Mouse (Mus musculus): ENCODE results near the gene Amer2.
A peak's percentile ranks its signal among the peaks of the same experiment; 100 is the strongest.

Amer2 gene

GRCm38 (mm10) chr14:60386591-60387501 lies 13.8 kb downstream of the Amer2 start:
- DNase-seq (ENCODE audit: extremely low spot score) = no peak

DNA sequence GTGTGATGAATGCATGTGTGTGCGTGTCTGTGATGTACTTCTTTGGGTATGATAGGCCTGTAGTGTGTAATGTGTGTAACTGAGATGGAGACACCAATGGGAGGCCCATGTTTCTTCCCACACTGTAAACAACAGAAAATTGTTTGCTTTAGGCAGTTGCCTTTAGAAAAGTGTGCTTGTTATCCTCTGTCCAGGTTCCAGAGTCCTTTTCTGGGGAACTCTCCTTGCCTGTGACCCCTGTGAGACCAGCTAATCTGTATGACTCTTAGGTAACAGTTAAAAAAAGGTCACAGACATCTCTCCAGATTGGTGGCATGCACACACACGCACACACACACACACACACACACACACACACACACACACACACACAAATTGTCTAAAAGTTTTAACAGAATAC lies 15.3 kb downstream of the Amer2 start:
- no peak for DNase-seq (ENCODE audit: extremely low spot score)

- no peak for DNase-seq (ENCODE audit: extremely low spot score)
These were observed 19.1 kb downstream of the Amer2 start for GRCm38 (mm10) chr14:60392202-60392601.

GRCm38 (mm10) chr14:60397321-60397720 lies 24.3 kb downstream of the Amer2 start:
- DNase-seq (ENCODE audit: extremely low spot score) = no peak

- DNase-seq (ENCODE audit: extremely low spot score) = peak; percentile 22
These were observed 25.8 kb downstream of the Amer2 start for GRCm38 (mm10) chr14:60398861-60399260.

DNA sequence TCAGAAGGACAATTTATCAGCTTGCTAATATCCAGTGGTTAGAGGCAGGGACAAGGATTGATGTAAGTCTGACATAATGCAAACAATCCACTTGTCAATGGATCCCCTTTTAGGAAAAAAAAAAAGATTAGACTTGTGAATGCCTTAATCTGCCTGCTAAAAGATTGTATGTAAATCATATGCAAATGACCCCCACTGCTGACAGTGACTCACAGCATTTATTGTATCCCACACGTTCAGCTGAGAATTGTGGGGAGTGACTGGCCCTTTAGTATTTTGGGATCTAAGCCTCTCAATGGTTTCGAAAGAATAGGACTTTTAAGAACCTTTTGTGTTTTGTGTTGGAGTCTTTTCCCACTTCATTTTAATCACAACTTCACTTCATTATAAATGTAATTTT lies 30.2 kb downstream of the Amer2 start:
- no peak for DNase-seq (ENCODE audit: extremely low spot score)

GRCm38 (mm10) chr14:60405829-60406228 lies 32.8 kb downstream of the Amer2 start:
- no peak for DNase-seq (ENCODE audit: extremely low spot score)

DNA sequence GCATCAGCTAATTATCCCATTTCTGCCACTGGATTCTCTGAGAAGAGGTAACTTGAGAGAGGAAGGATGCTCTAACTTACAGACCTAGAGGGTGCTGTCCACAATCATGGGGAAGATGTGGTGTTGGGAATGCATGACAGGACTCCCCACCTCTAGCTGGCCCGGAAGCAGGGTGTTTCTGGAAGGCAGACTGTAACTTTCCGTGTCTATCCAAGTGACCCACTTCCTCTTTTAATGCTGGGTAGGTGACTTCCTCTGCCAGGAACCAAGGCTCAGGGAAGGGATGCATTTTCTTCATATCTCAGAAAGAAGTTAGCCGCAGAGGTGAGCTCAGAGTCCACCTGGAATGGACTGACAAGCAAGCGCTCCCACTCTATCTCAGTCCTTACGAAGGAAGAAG lies 33.5 kb downstream of the Amer2 start:
- DNase-seq (ENCODE audit: extremely low spot score) = no peak

- DNase-seq (ENCODE audit: extremely low spot score) = no peak
These were observed 34.3 kb downstream of the Amer2 start for GRCm38 (mm10) chr14:60407319-60407718.

- peak; percentile 37 for DNase-seq (ENCODE audit: extremely low spot score)
These were observed 36.8 kb downstream of the Amer2 start for GRCm38 (mm10) chr14:60409702-60410491.

- no peak for DNase-seq (ENCODE audit: extremely low spot score)
These were observed 38.2 kb downstream of the Amer2 start for GRCm38 (mm10) chr14:60411229-60411628.

- no peak for DNase-seq (ENCODE audit: extremely low spot score)
These were observed 41.6 kb downstream of the Amer2 start for GRCm38 (mm10) chr14:60414691-60415090.

- DNase-seq (ENCODE audit: extremely low spot score) = no peak
These were observed 44.9 kb downstream of the Amer2 start for GRCm38 (mm10) chr14:60417924-60418323.

- no peak for DNase-seq (ENCODE audit: extremely low spot score)
These were observed 49.9 kb downstream of the Amer2 start for GRCm38 (mm10) chr14:60422920-60423319.

DNA sequence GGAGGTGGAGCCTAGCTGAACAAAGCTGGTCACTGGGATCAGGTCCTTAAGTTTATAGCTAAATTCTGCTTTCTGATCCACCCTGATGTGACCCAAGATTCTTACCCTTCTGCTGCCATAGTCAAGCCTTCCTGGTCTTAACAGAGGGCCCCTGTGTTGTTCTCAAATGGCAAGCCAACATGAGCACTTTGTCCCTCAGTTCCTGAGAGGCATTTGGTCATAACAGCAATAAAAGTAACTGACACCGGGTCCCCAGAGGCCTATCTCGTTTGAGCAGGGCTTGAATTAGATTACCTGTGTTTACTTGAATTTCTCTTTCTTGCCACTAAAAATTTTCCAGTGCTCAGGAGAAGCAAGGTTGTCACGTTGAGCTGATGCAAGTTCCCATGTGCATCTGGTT lies 51.1 kb downstream of the Amer2 start:
- no peak for DNase-seq (ENCODE audit: extremely low spot score)

- DNase-seq (ENCODE audit: extremely low spot score) = no peak
These were observed 52.5 kb downstream of the Amer2 start for GRCm38 (mm10) chr14:60425553-60425952.

DNA sequence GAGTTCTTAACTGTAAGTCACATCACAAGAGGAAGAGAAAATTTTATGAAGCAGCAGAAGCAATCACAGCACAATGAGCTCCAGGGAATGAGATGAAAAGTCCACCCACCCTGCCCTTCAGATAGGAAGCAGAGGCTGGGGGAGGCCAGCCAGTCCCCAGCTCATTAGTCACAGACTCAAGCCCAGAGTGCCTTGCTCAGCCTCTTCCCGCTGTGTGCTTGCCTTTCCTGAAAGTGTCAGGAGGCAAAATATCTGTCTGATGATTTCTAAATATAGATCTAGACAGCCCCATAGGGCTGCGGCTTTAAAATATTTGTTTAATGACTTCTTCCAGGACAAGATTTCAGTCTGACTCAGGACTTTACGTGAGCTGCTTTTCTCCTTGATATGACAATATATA lies 54.8 kb downstream of the Amer2 start:
- DNase-seq (ENCODE audit: extremely low spot score) = no peak

- DNase-seq (ENCODE audit: extremely low spot score) = no peak
These were observed 56.5 kb downstream of the Amer2 start for GRCm38 (mm10) chr14:60429513-60429912.

- no peak for DNase-seq (ENCODE audit: extremely low spot score)
These were observed 58.5 kb downstream of the Amer2 start for GRCm38 (mm10) chr14:60431515-60431914.

DNA sequence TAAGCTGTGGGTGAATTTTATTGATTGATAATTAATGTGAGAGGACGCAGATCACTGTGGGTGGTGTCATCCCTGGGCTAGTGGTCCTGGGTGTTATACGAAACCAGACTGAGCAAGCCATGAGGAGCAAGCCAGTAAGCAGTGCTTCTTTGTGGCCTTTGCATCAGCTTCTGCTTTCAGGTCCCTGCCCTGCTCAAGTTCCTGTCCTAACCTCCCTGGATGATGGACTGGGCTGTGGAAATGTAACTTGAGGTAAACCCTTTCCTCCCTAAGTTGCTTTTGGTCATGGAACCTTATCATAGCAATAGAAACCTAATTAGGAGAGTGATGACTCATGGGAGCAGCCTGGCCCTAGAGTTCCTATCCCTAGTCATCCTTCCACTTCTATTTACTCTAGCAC lies 59.1 kb downstream of the Amer2 start:
- DNase-seq (ENCODE audit: extremely low spot score) = no peak

DNA sequence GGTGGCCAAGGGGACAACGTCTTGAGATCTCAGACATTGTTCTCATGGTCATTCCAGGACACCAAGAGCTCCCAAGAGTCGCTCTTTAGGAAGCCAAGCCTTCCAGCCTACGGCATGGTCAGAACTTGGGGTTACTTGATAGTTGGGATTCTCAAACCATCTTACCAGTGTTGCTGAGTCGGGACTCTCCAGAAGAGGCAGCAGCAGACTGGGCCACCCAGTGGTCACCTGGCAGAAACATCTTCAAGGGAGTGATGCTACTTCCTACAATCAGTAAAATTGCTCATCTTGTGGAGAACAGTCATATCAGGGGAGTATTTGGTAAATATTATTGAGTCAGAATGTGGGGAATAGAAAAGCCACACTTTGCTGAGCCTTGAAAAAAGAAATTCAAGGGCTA lies 62.5 kb downstream of the Amer2 start:
- DNase-seq (ENCODE audit: extremely low spot score) = no peak

GRCm38 (mm10) chr14:60436364-60436763 lies 63.3 kb downstream of the Amer2 start:
- no peak for DNase-seq (ENCODE audit: extremely low spot score)

All from embryo, embryonic 9.5 days (tissue).